Mouse (Mus musculus): ENCODE measurements around the gene Pigq. TPM values are rescaled to one million over a fixed set of nuclear protein-coding genes. Genes with fewer than 3 reads are reported as not detected.

Pigq gene
- polyA plus RNA-seq, 1 experiment = 239 TPM

DNA sequence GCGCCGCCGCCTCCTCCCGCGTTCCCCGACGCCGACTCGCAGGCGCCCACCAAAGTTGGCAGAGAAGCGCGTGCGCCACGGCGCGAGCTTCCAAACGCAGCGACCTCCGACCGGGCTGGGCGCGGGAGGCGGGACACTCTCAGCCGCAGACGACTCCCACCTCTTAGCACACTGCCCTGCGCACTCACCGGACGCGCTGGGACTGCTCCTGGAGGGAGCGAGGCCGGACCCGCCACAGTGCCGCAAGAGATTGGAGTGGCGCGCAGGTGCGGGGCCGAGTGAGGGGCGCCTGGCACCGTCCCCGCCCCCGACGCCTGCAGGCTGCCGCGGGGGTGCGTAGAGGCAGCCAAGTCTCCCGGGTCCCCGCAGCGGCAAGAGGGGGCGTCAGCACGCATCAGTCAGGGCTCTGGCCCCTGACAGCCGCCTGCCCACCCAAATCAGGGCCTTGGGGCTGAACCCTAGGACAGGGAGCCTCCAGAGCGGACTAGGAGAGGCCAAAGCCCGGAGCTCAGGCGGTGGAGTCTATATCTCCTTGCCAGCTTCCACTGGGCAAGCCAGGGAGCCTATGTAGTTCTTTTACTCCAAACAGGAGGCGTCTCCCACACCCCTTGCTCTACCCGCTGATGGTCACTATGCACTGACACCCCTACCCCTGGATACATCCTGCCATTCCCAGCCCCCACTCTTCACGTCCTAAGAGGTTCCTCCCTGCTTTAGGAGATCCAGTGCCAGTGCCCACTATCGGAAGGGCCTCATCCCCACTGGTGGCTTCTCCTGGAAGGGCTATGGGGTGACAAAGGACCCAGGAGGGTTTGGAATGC, 7.3 kb upstream of the Pigq start, which contains the start of gene A930017K11Rik:
Gene A930017K11Rik, minus strand, starts transcription at position 763 of the 821 bp plus-strand sequence.
- TF ChIP-seq CTCF (IDR thresholded peaks at IDR 0.05; ENCODE audit: extremely low read depth, insufficient read depth, insufficient read length, insufficient replicate concordance) = no peak
- TF ChIP-seq POLR2A (IDR thresholded peaks at IDR 0.05; ENCODE audit: low read depth, low read length) = no peak
- 6% methylated on average over 58 of the region's 58 CpGs for WGBS
- H3K4me3 ChIP-seq (ENCODE audit: extremely low read depth, insufficient read depth, insufficient read length) = no peak within 1 kb of the TSS
- H3K36me3 ChIP-seq (ENCODE audit: control insufficient read depth, insufficient read depth, low read length) = no peaks in the 10 kb centered on the region
- no peak within 1 kb of the TSS for H3K27ac ChIP-seq (ENCODE audit: insufficient read depth, low read length)
- H3K4me1 ChIP-seq (ENCODE audit: control insufficient read depth, insufficient read depth, insufficient read length) = peaks cover 4% of the 10 kb centered on the region; the same call in 1 of the 2 replicates
- DNase-seq (ENCODE audit: low read depth in 1 of 2, low spot score in 2 of 2) = no peak
- H3K27me3 ChIP-seq (ENCODE audit: control insufficient read depth, insufficient read depth, low read length) = peaks cover 12% of the 10 kb centered on the region

DNA sequence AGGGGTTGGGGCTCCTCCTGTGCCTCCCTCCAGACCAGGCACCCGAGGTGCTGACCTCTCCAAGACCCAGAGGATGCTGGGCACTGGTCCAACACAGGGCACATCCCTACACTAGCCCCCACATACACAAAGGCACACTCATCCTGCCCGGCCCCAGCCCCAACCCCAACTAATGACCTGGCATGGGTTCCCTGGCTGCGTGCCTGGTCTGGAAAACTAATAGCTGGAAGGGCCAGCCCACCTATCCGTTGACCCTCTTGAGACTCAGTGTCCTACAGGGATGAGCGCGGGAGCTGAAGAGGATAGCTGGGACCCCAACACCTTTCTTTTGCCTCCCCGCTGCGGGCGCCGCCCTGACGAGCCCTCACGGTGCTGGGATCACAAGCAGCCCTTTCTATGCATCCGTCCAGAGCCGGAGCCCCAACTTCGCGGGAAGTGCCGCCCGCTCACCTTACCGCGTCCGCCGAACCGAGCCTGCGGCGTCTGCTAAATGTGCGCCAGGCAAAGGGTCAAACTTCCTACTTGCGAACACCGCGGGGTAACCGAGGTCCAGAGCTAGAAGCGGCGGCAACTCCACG, 6.6 kb upstream of the Pigq start:
- Histone ChIP-seq H3K27ac (ENCODE audit: insufficient read depth, low read length) (no peak overlapping the region), H3K4me3 (ENCODE audit: extremely low read depth, insufficient read depth, insufficient read length) (no peak overlapping the region), H3K36me3 (ENCODE audit: control insufficient read depth, insufficient read depth, low read length) (no peaks in the 10 kb centered on the region), H3K27me3 (ENCODE audit: control insufficient read depth, insufficient read depth, low read length) (peaks cover 12% of the 10 kb centered on the region), H3K4me1 (ENCODE audit: control insufficient read depth, insufficient read depth, insufficient read length) (peaks cover 4% of the 10 kb centered on the region; the same call in 1 of the 2 replicates)
- DNase-seq (ENCODE audit: low read depth in 1 of 2, low spot score in 2 of 2) = no peak
- TF ChIP-seq CTCF (IDR thresholded peaks at IDR 0.05; ENCODE audit: extremely low read depth, insufficient read depth, insufficient read length, insufficient replicate concordance) (no peak), POLR2A (IDR thresholded peaks at IDR 0.05; ENCODE audit: low read depth, low read length) (no peak)
- 2% methylated on average over 33 of the region's 33 CpGs for WGBS

DNA sequence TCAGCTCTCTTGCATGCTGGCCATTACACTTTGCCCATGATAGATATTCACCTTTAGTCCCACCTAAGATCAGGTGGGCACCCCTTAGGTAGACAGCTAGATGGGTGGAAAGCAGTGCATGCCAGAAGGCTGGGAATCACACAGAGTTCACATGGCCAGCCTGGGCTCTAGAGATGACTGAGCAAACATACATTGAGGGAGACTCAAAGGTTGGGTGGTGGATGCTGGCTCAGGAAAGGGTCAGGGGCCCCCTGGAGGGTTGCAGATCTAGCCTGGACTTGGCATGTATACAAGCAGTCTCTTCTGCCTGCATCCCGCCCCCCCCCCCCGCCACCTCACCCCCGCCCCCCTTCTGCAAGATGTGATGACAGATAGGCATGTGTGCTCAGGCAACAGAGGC, 6.0 kb upstream of the Pigq start:
- H3K27me3 ChIP-seq (ENCODE audit: control insufficient read depth, insufficient read depth, low read length) = peaks cover 12% of the 10 kb centered on the region
- no peak for DNase-seq (ENCODE audit: low read depth in 1 of 2, low spot score in 2 of 2)
- TF ChIP-seq POLR2A (IDR thresholded peaks at IDR 0.05; ENCODE audit: low read depth, low read length) (no peak), CTCF (IDR thresholded peaks at IDR 0.05; ENCODE audit: extremely low read depth, insufficient read depth, insufficient read length, insufficient replicate concordance) (no peak)
- no peak overlapping the region for H3K27ac ChIP-seq (ENCODE audit: insufficient read depth, low read length)
- H3K4me1 ChIP-seq (ENCODE audit: control insufficient read depth, insufficient read depth, insufficient read length) = peaks cover 4% of the 10 kb centered on the region; the same call in 1 of the 2 replicates
- WGBS = 0% methylated on average over 1 of the region's 3 CpGs
- no peaks in the 10 kb centered on the region for H3K36me3 ChIP-seq (ENCODE audit: control insufficient read depth, insufficient read depth, low read length)
- no peak overlapping the region for H3K4me3 ChIP-seq (ENCODE audit: extremely low read depth, insufficient read depth, insufficient read length)

DNA sequence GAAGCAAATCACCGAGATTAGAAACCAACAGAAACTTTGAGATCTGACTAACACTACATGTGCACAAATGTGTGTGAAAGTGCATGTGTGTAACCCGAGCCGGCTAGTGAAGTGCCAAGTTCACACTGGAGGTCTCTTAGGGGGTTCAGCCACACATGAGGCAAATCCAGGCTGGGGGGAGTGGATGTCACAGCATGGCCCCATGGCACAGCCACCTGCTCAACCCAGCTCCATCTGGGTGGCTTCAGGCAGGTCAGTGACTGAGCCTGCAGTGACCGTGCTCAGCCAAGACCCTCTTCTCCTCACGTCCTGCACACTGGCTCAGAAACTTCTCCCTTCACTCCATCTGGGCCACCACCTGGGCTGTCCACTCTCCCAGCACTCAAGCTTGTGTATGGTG, 5.2 kb upstream of the Pigq start:
- peaks cover 12% of the 10 kb centered on the region for H3K27me3 ChIP-seq (ENCODE audit: control insufficient read depth, insufficient read depth, low read length)
- 76% methylated on average over 5 of the region's 5 CpGs for WGBS
- no peaks in the 10 kb centered on the region for H3K36me3 ChIP-seq (ENCODE audit: control insufficient read depth, insufficient read depth, low read length)
- H3K4me3 ChIP-seq (ENCODE audit: extremely low read depth, insufficient read depth, insufficient read length) = no peak overlapping the region
- H3K4me1 ChIP-seq (ENCODE audit: control insufficient read depth, insufficient read depth, insufficient read length) = peaks cover 4% of the 10 kb centered on the region; the same call in 1 of the 2 replicates
- DNase-seq (ENCODE audit: low read depth in 1 of 2, low spot score in 2 of 2) = no peak
- no peak overlapping the region for H3K27ac ChIP-seq (ENCODE audit: insufficient read depth, low read length)
- TF ChIP-seq POLR2A (IDR thresholded peaks at IDR 0.05; ENCODE audit: low read depth, low read length) (no peak), CTCF (IDR thresholded peaks at IDR 0.05; ENCODE audit: extremely low read depth, insufficient read depth, insufficient read length, insufficient replicate concordance) (no peak)

DNA sequence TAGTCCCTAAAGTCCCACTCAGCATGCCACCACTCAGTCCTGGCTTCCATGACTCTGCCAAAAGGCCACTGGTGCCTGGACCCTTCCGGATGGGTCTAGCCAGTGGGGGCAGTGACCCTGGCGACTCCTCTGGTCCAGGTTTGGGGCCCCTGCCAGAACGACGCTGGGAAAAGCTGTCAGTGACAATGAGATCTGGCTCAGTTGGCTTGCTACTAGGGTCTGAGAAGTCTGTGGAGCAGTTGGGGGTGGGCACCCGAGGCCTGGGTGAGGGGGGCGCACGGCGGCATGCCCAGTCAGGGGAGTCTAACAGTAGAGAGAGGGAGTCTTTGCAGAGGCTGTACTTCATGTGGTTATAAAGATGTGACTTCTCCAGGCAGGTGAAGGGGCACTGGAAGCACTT, 3.3 kb upstream of the Pigq start:
- Histone ChIP-seq H3K4me1 (ENCODE audit: control insufficient read depth, insufficient read depth, insufficient read length) (peaks cover 4% of the 10 kb centered on the region; the same call in 1 of the 2 replicates), H3K27ac (ENCODE audit: insufficient read depth, low read length) (no peak overlapping the region), H3K36me3 (ENCODE audit: control insufficient read depth, insufficient read depth, low read length) (no peaks in the 10 kb centered on the region), H3K27me3 (ENCODE audit: control insufficient read depth, insufficient read depth, low read length) (peaks cover 12% of the 10 kb centered on the region), H3K4me3 (ENCODE audit: extremely low read depth, insufficient read depth, insufficient read length) (no peak overlapping the region)
- DNase-seq (ENCODE audit: low read depth in 1 of 2, low spot score in 2 of 2) = no peak
- WGBS = 86% methylated on average over 8 of the region's 8 CpGs
- no peak for TF ChIP-seq CTCF (IDR thresholded peaks at IDR 0.05; ENCODE audit: extremely low read depth, insufficient read depth, insufficient read length, insufficient replicate concordance)
- no peak for TF ChIP-seq POLR2A (IDR thresholded peaks at IDR 0.05; ENCODE audit: low read depth, low read length)

DNA sequence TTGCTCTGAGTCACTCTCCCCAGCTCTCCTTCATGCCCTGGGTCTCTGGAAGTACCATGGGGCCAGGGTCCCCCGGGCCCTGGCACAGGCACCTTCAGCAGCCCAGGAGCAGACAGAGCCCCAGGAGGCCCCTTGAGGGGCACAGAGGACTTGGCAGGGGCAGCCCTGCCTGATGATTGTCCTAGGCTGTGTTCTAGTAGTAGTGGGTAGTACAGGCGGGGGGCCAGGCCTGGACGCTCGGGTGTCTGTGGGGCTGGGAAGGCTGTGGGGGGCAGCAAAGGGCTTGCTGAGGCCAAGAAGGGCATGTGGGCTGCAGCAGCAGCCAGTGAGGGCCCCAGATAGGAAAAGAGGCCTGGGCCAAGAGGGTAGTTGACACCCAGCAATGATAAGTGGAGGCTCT, 2.8 kb upstream of the Pigq start:
- Histone ChIP-seq H3K36me3 (ENCODE audit: control insufficient read depth, insufficient read depth, low read length) (no peaks in the 10 kb centered on the region), H3K27me3 (ENCODE audit: control insufficient read depth, insufficient read depth, low read length) (peaks cover 12% of the 10 kb centered on the region), H3K4me1 (ENCODE audit: control insufficient read depth, insufficient read depth, insufficient read length) (peaks cover 8% of the 10 kb centered on the region), H3K4me3 (ENCODE audit: extremely low read depth, insufficient read depth, insufficient read length) (no peak overlapping the region), H3K27ac (ENCODE audit: insufficient read depth, low read length) (no peak overlapping the region)
- TF ChIP-seq CTCF (IDR thresholded peaks at IDR 0.05; ENCODE audit: extremely low read depth, insufficient read depth, insufficient read length, insufficient replicate concordance) (no peak), POLR2A (IDR thresholded peaks at IDR 0.05; ENCODE audit: low read depth, low read length) (no peak)
- WGBS = 81% methylated on average over 4 of the region's 4 CpGs
- DNase-seq (ENCODE audit: low read depth in 1 of 2, low spot score in 2 of 2) = no peak

Data from spleen, adult 2 months (tissue).